In the genomic region with DNA sequence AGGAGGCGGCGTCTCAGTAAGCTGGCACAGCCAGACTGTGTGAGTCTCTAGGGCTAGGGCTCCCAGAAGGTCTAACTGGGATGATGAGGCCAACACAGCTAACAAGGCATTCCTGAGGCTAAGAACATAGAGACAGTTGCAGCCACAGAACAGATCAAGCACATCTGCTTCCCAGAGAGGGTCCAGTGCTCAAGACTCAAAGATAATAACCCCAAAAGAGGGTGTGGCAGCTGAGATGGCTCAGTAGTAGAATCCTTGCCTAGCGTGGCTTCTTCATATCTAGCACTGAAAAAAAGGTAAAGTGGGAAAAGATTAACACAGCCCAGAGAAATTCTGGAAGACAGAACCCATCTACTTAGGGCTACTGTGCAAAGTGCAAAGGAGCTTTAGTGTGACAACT, we compare ENCODE assay signal across 20 mouse cellular contexts.
DNase-seq lines count a peak whose midpoint lies in the region; ATAC-seq and TF ChIP-seq lines count a peak whose summit lies in the region.
"Had no signal": no experiment of that assay in that cellular context is flagged by ENCODE, and none has a peak within 500 bp of the region (broad histone marks: within the 10 kb centered on the region; RNA-seq: fewer than 3 reads in every experiment).

No protein-coding gene starts in this region.

- DNase-seq in hindbrain, embryonic 10.5 days (ENCODE audit: low spot score) = no peak
- DNase-seq in MEL-GATA-1-ER (ENCODE audit: extremely low read depth, low read depth) = peak; percentile 29
- peak; percentile 37 for DNase-seq in c-Kit-positive CD71-positive TER-119-positive erythroid progenitor cells, embryonic 14.5 days (ENCODE audit: low spot score)
- DNase-seq in ovary, postnatal 14 days (ENCODE audit: low spot score) = no peak
- DNase-seq in lung, postnatal 0 days (ENCODE audit: low spot score) = no peak
- DNase-seq: cerebellum, postnatal 10 days; heart, adult 11 months; heart, postnatal 10 days; kidney, postnatal 25 days; layer of hippocampus, adult 9-11 months; left cerebral cortex, postnatal 4 days had no signal

- no peak for TF ChIP-seq CTCF in lung, postnatal 0 days (IDR thresholded peaks at IDR 0.05)

- no peaks in the 10 kb centered on the region for H3K9me3 ChIP-seq in hindbrain, embryonic 13.5 days
- no peaks in the 10 kb centered on the region for H3K9me3 ChIP-seq in hindbrain, embryonic 10.5 days
- H3K9me3 ChIP-seq in liver, embryonic 16.5 days (replicated peaks; ENCODE audit: control insufficient read depth, low read length) = no peaks in the 10 kb centered on the region
- no peaks in the 10 kb centered on the region for H3K9me3 ChIP-seq in lung, postnatal 0 days (ENCODE audit: low read length)
- H3K9me3 ChIP-seq: forebrain, embryonic 10.5 days; heart, embryonic 12.5 days; limb, embryonic 15.5 days; midbrain, embryonic 15.5 days; neural tube, embryonic 12.5 days had no signal

- H3K4me3 ChIP-seq in hindbrain, embryonic 13.5 days = no peak overlapping the region
- no peak overlapping the region for H3K4me3 ChIP-seq in hindbrain, embryonic 10.5 days
- no peak overlapping the region for H3K4me3 ChIP-seq in liver, embryonic 16.5 days (ENCODE audit: low read depth, low read length)
- no peak overlapping the region for H3K4me3 ChIP-seq in lung, postnatal 0 days (ENCODE audit: low read depth, low read length)
- H3K4me3 ChIP-seq: forebrain, embryonic 10.5 days; heart, embryonic 12.5 days; limb, embryonic 15.5 days; midbrain, embryonic 15.5 days; neural tube, embryonic 12.5 days had no signal

- no peak overlapping the region for H3K9ac ChIP-seq in hindbrain, embryonic 13.5 days
- no peak overlapping the region for H3K9ac ChIP-seq in liver, embryonic 16.5 days (ENCODE audit: low read depth, low read length)
- H3K9ac ChIP-seq in lung, postnatal 0 days (replicated peaks; ENCODE audit: low read depth) = no peak overlapping the region
- H3K9ac ChIP-seq: heart, embryonic 12.5 days; limb, embryonic 15.5 days; midbrain, embryonic 15.5 days; neural tube, embryonic 12.5 days had no signal

- H3K27ac ChIP-seq in hindbrain, embryonic 13.5 days = 0 out of 2 replicates have a peak overlapping the region, but pooled peaks have one; percentile 8
- no peak overlapping the region for H3K27ac ChIP-seq in hindbrain, embryonic 10.5 days
- no peak overlapping the region for H3K27ac ChIP-seq in liver, embryonic 16.5 days (ENCODE audit: low read length)
- no peak overlapping the region for H3K27ac ChIP-seq in lung, postnatal 0 days (ENCODE audit: low read length)
- H3K27ac ChIP-seq: forebrain, embryonic 10.5 days; limb, embryonic 15.5 days; macrophage; midbrain, embryonic 15.5 days; neural tube, embryonic 12.5 days had no signal

- H3K27me3 ChIP-seq in hindbrain, embryonic 13.5 days = no peaks in the 10 kb centered on the region
- no peaks in the 10 kb centered on the region for H3K27me3 ChIP-seq in hindbrain, embryonic 10.5 days (ENCODE audit: insufficient read depth, poor library complexity, severe bottlenecking)
- H3K27me3 ChIP-seq in liver, embryonic 16.5 days (ENCODE audit: control insufficient read depth, insufficient read depth, low read depth, low read length) = no peaks in the 10 kb centered on the region
- H3K27me3 ChIP-seq in lung, postnatal 0 days (replicated peaks; ENCODE audit: insufficient read depth, low read length) = no peaks in the 10 kb centered on the region
- H3K27me3 ChIP-seq: heart, embryonic 12.5 days; limb, embryonic 15.5 days; midbrain, embryonic 15.5 days; neural tube, embryonic 12.5 days had no signal

- WGBS in hindbrain, embryonic 13.5 days = 93% methylated on average over 3 of the region's 3 CpGs
- 93% methylated on average over 3 of the region's 3 CpGs for WGBS in hindbrain, embryonic 10.5 days
- WGBS in liver, embryonic 16.5 days (ENCODE audit: insufficient replicate concordance) = 55% methylated on average over 3 of the region's 3 CpGs
- WGBS in lung, postnatal 0 days = 92% methylated on average over 3 of the region's 3 CpGs

- peaks cover 26% of the 10 kb centered on the region for H3K4me1 ChIP-seq in hindbrain, embryonic 13.5 days (replicated peaks)
- peaks cover 10% of the 10 kb centered on the region for H3K4me1 ChIP-seq in hindbrain, embryonic 10.5 days (replicated peaks)
- peaks cover 35% of the 10 kb centered on the region for H3K4me1 ChIP-seq in liver, embryonic 16.5 days (ENCODE audit: control insufficient read depth, low read depth, low read length)
- peaks cover 8% of the 10 kb centered on the region; the same call in 1 of the 2 replicates for H3K4me1 ChIP-seq in lung, postnatal 0 days (ENCODE audit: insufficient read depth, low read depth, low read length)

- no peak overlapping the region for H3K4me2 ChIP-seq in hindbrain, embryonic 13.5 days
- no peak overlapping the region for H3K4me2 ChIP-seq in liver, embryonic 16.5 days (ENCODE audit: low read depth, low read length)
- H3K4me2 ChIP-seq in lung, postnatal 0 days (replicated peaks; ENCODE audit: low read depth, low read length) = no peak overlapping the region
- H3K4me2 ChIP-seq: heart, embryonic 12.5 days; limb, embryonic 15.5 days; midbrain, embryonic 15.5 days; neural tube, embryonic 12.5 days had no signal

- H3K36me3 ChIP-seq in hindbrain, embryonic 13.5 days = no peaks in the 10 kb centered on the region
- no peaks in the 10 kb centered on the region for H3K36me3 ChIP-seq in hindbrain, embryonic 10.5 days
- H3K36me3 ChIP-seq in liver, embryonic 16.5 days (ENCODE audit: control insufficient read depth, insufficient read depth) = no peaks in the 10 kb centered on the region
- no peaks in the 10 kb centered on the region for H3K36me3 ChIP-seq in lung, postnatal 0 days (ENCODE audit: insufficient read depth, low read length)
- H3K36me3 ChIP-seq: forebrain, embryonic 10.5 days; heart, embryonic 12.5 days; limb, embryonic 15.5 days; midbrain, embryonic 15.5 days; neural tube, embryonic 12.5 days had no signal

- TF ChIP-seq EP300 in lung, postnatal 0 days (IDR thresholded peaks at IDR 0.05) = no peak

- ATAC-seq in hindbrain, embryonic 13.5 days (ENCODE audit: low FRiP score) = no peak
- peak; percentile 51 for ATAC-seq in liver, embryonic 16.5 days (ENCODE audit: low read depth)
- no peak for ATAC-seq in lung, postnatal 0 days
- ATAC-seq: intestine, postnatal 0 days; midbrain, embryonic 15.5 days had no signal

Comparison
In these comparisons a context has a peak if more than half of its experiments do, and no peak if none do; other contexts are left out.
1. DNase-seq: peak in MEL-GATA-1-ER (single experiment) and c-Kit-positive CD71-positive TER-119-positive erythroid progenitor cells, embryonic 14.5 days (single experiment); none in hindbrain, embryonic 10.5 days (single experiment), ovary, postnatal 14 days (single experiment) and lung, postnatal 0 days (single experiment).